Mouse (Mus musculus): ENCODE measurements around the gene Gk2. TPM values are rescaled to one million over a fixed set of nuclear protein-coding genes. Genes with fewer than 3 reads are reported as not detected.

Gene Gk2
- polyA plus RNA-seq, 1 experiment from 2014 or later = not detected

Other genes starting within 250 kb of the Gk2 start
- not detected in 2 replicates for gene Naa11, start 64.6 kb downstream of the Gk2 start, polyA plus RNA-seq (2015; fragmentation: Nextera tagmentation; extraction: Ambion mirVana)

Data from kidney, embryonic 16.5 days (tissue).